Mouse (Mus musculus) neural tube, embryonic 11.5 days (tissue): ENCODE data around the gene Rbm43. TPM values are rescaled to one million over a fixed set of nuclear protein-coding genes. Genes with fewer than 3 reads are reported as not detected.

Source experiments
- ATAC-seq: fragments of 200-750 bp; cut with Nextera tagmentation; 2 replicates; pipeline ENCODE4 v1.8.0; 2017; ENCODE audit warnings: moderate number of reproducible peaks, mild to moderate bottlenecking, moderate TSS enrichment, moderate library complexity; ENCODE audit not compliant: insufficient read depth, low FRiP score, low TSS enrichment
- DNase-seq: peaks from one replicate; pipeline ENCODE4 v3.0.0-alpha.2; 2015; ENCODE audit warnings: low spot score
- H3K27ac ChIP-seq: fragments of 300-500 bp; sonication (generic); 2 replicates; pipeline ENCODE4 v1.5.1; 2014; ENCODE audit warnings: low read depth, mild to moderate bottlenecking, low read length
- H3K27me3 ChIP-seq: fragments of 300-500 bp; sonication (generic); 2 replicates; pipeline ENCODE4 v1.6.1; 2014; ENCODE audit warnings: mild to moderate bottlenecking, low read length, mixed read lengths; ENCODE audit not compliant: control insufficient read depth, insufficient read depth
- H3K36me3 ChIP-seq: fragments of 300-500 bp; sonication (generic); 2 replicates; pipeline ENCODE4 v1.6.1; 2014; ENCODE audit warnings: mild to moderate bottlenecking, low read length, moderate library complexity, mixed read lengths; ENCODE audit not compliant: control insufficient read depth, insufficient read depth
- H3K4me1 ChIP-seq: fragments of 300-500 bp; sonication (generic); 2 replicates; pipeline ENCODE4 v1.6.1; 2014; ENCODE audit warnings: low read length, mixed read lengths; ENCODE audit not compliant: control insufficient read depth, insufficient read depth
- H3K4me2 ChIP-seq: fragments of 300-500 bp; sonication (generic); 2 replicates; pipeline ENCODE4 v1.6.1; 2014; ENCODE audit warnings: low read depth, mild to moderate bottlenecking, moderate library complexity
- H3K4me3 ChIP-seq: fragments of 300-500 bp; sonication (generic); 2 replicates; pipeline ENCODE4 v1.5.1; 2014; ENCODE audit warnings: low read depth, low read length
- H3K9ac ChIP-seq: fragments of 300-500 bp; sonication (generic); 2 replicates; pipeline ENCODE4 v1.6.1; 2014; ENCODE audit warnings: mild to moderate bottlenecking, low read length
- H3K9me3 ChIP-seq: fragments of 300-500 bp; sonication (generic); 2 replicates; pipeline ENCODE4 v1.6.1; 2016; ENCODE audit warnings: low read length; ENCODE audit not compliant: control insufficient read depth
- WGBS: fragments of 180-500 bp; shearing (Covaris S2); extraction: QIAGEN DNeasy Blood & Tissue Kit; methylation state at CpG from one replicate; pipeline ENCODE4 v1.1.7; 2014; 5-methylcytosine and 5-hydroxymethylcytosine counted together
- polyA plus RNA-seq: library from polyadenylated mRNA; unstranded; fragments of >200 nt; fragmentation: Nextera tagmentation; extraction: Ambion mirVana; gene quantifications from 2 replicates; pipeline ENCODE4 v1.2.1, GENCODE M21; 2014

Gene Rbm43
- polyA plus RNA-seq, 1 experiment from 2014 or later = 8.1 TPM

- Histone ChIP-seq H3K4me2 (no peak overlapping the region), H3K9ac (no peak overlapping the region), H3K9me3 (no peaks in the 10 kb centered on the region), H3K27ac (no peak overlapping the region), H3K4me3 (no peak overlapping the region), H3K27me3 (no peaks in the 10 kb centered on the region), H3K36me3 (no peaks in the 10 kb centered on the region), H3K4me1 (no peaks in the 10 kb centered on the region)
- no peak for DNase-seq
- no peak for ATAC-seq
- 63% methylated on average over 12 of the region's 12 CpGs for WGBS
These were observed 1.4 kb downstream of the Rbm43 start for GRCm38 (mm10) chr2:51933341-51934134.

- Histone ChIP-seq H3K36me3 (no peaks in the 10 kb centered on the region), H3K9ac (no peak overlapping the region), H3K9me3 (no peaks in the 10 kb centered on the region), H3K4me2 (no peak overlapping the region), H3K27me3 (no peaks in the 10 kb centered on the region), H3K4me1 (no peaks in the 10 kb centered on the region), H3K27ac (no peak overlapping the region), H3K4me3 (no peak overlapping the region)
- DNase-seq = no peak
- 75% methylated on average over 7 of the region's 7 CpGs for WGBS
- ATAC-seq = no peak
These were observed 3.7 kb downstream of the Rbm43 start for GRCm38 (mm10) chr2:51931241-51931640.

- H3K4me1 ChIP-seq = no peaks in the 10 kb centered on the region
- peak; percentile 91 for ATAC-seq
- H3K27ac ChIP-seq = no peak overlapping the region
- H3K4me3 ChIP-seq = no peak overlapping the region
- H3K36me3 ChIP-seq = no peaks in the 10 kb centered on the region
- peak; percentile 72 for DNase-seq
- no peak overlapping the region for H3K9ac ChIP-seq
- H3K4me2 ChIP-seq = no peak overlapping the region
- 10% methylated on average over 5 of the region's 5 CpGs for WGBS
- no peaks in the 10 kb centered on the region for H3K27me3 ChIP-seq
- no peaks in the 10 kb centered on the region for H3K9me3 ChIP-seq
These were observed 19.9 kb downstream of the Rbm43 start for GRCm38 (mm10) chr2:51914944-51915680.

GRCm38 (mm10) chr2:51914532-51914931 is 20.4 kb downstream of the Rbm43 start:
- Histone ChIP-seq H3K4me2 (no peak overlapping the region), H3K27me3 (no peaks in the 10 kb centered on the region), H3K27ac (no peak overlapping the region), H3K4me3 (no peak overlapping the region), H3K4me1 (no peaks in the 10 kb centered on the region), H3K9ac (no peak overlapping the region), H3K36me3 (no peaks in the 10 kb centered on the region), H3K9me3 (no peaks in the 10 kb centered on the region)
- ATAC-seq = no peak
- 56% methylated on average over 7 of the region's 7 CpGs for WGBS
- DNase-seq = no peak

GRCm38 (mm10) chr2:51912740-51913139 is 22.2 kb downstream of the Rbm43 start:
- Histone ChIP-seq H3K36me3 (no peaks in the 10 kb centered on the region), H3K4me1 (no peaks in the 10 kb centered on the region), H3K4me3 (no peak overlapping the region), H3K27me3 (no peaks in the 10 kb centered on the region), H3K9ac (no peak overlapping the region), H3K9me3 (no peaks in the 10 kb centered on the region), H3K27ac (no peak overlapping the region), H3K4me2 (no peak overlapping the region)
- DNase-seq (peak; percentile 26), ATAC-seq (no peak)
- 41% methylated on average over 6 of the region's 6 CpGs for WGBS

- H3K4me2 ChIP-seq = no peak overlapping the region
- WGBS = 49% methylated on average over 2 of the region's 2 CpGs
- ATAC-seq = no peak
These were observed 23.1 kb downstream of the Rbm43 start for GRCm38 (mm10) chr2:51911864-51912263.

GRCm38 (mm10) chr2:51907538-51908110 is 27.3 kb downstream of the Rbm43 start:
- no peak for ATAC-seq
- Histone ChIP-seq H3K9me3 (no peaks in the 10 kb centered on the region), H3K4me3 (no peak overlapping the region), H3K27ac (no peak overlapping the region), H3K36me3 (no peaks in the 10 kb centered on the region), H3K27me3 (no peaks in the 10 kb centered on the region), H3K4me2 (no peak overlapping the region), H3K4me1 (no peaks in the 10 kb centered on the region), H3K9ac (no peak overlapping the region)
- DNase-seq = no peak
- WGBS = 68% methylated on average over 4 of the region's 4 CpGs

More at GRCm38 (mm10) chr2:51911864-51912263, 23.1 kb downstream of the Rbm43 start:
- Histone ChIP-seq H3K4me3 (no peak overlapping the region), H3K9me3 (no peaks in the 10 kb centered on the region), H3K27ac (no peak overlapping the region), H3K27me3 (no peaks in the 10 kb centered on the region), H3K9ac (no peak overlapping the region), H3K4me1 (no peaks in the 10 kb centered on the region), H3K36me3 (no peaks in the 10 kb centered on the region)
- no peak for DNase-seq

- Histone ChIP-seq H3K9ac (no peak overlapping the region), H3K4me1 (no peaks in the 10 kb centered on the region), H3K27me3 (no peaks in the 10 kb centered on the region), H3K9me3 (no peaks in the 10 kb centered on the region), H3K27ac (no peak overlapping the region), H3K36me3 (no peaks in the 10 kb centered on the region), H3K4me2 (no peak overlapping the region), H3K4me3 (no peak overlapping the region)
- 87% methylated on average over 8 of the region's 8 CpGs for WGBS
- no peak for DNase-seq
- ATAC-seq = no peak
These were observed 29.3 kb downstream of the Rbm43 start for GRCm38 (mm10) chr2:51905637-51906036.
